Mouse (Mus musculus) heart, adult 2 months (tissue): ENCODE data around the gene Acot1.

Experiments used
- CTCF ChIP-seq: fragments of 200-600 bp; IDR thresholded peaks from 2 replicates; pipeline ENCODE4 v1.8.1; 2022; ENCODE audit warnings: antibody characterized with exemption, mild to moderate bottlenecking, moderate library complexity
- EP300 ChIP-seq: fragments of 200-500 bp; IDR thresholded peaks from 2 replicates; pipeline ENCODE4 v1.6.1; 2011; ENCODE audit warnings: low read depth, low read length, control low read depth; ENCODE audit not compliant: insufficient read depth

- peak; percentile 97 for TF ChIP-seq CTCF
- peak; percentile 87; the same call in 1 of the 2 replicates for TF ChIP-seq EP300
Observed at GRCm38 (mm10) chr12:84030659-84031332, 21.5 kb downstream of the Acot1 start.
